Comparison of ENCODE assay signal across 9 mouse cellular contexts in the genomic region with DNA sequence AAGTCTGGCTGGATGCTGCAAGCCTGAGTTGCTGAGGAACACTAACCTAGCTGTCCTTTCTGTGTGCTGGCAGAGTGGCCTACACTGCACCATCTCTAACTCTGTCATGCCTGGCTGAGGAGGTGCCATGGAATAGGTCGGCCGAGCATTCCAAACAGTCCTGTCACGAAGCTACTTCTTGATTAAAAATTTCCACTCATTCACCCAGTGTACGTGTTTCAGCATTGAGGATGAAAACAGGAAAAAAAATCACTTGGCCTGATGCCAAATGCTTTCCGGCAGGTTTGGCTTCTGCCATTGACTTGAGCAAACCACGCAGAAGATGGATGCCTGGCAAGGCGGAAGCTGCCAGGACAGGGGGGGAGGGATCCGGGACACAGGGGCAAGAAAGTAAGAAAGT. TPM values are rescaled to one million over a fixed set of nuclear protein-coding genes. Genes with fewer than 3 reads are reported as not detected.
DNase-seq lines count a peak whose midpoint lies in the region; ATAC-seq lines count a peak whose summit lies in the region.
"Had no signal": no experiment of that assay in that cellular context is flagged by ENCODE, and none has a peak within 500 bp of the region (broad histone marks: within the 10 kb centered on the region; RNA-seq: fewer than 3 reads in every experiment).

No protein-coding gene starts in this region.

- H3K27me3 ChIP-seq in midbrain, embryonic 14.5 days (ENCODE audit: control insufficient read depth, insufficient read depth, low read length), result no peaks in the 10 kb centered on the region
- H3K27me3 ChIP-seq in midbrain, embryonic 10.5 days (ENCODE audit: low read depth, poor library complexity, severe bottlenecking), result no peaks in the 10 kb centered on the region
- H3K27me3 ChIP-seq in forebrain, embryonic 13.5 days, result no peaks in the 10 kb centered on the region
- H3K27me3 ChIP-seq: limb, embryonic 15.5 days had no signal

- H3K9ac ChIP-seq in midbrain, embryonic 14.5 days (replicated peaks; ENCODE audit: low read length), result no peak overlapping the region
- no peak overlapping the region for H3K9ac ChIP-seq in forebrain, embryonic 13.5 days
- H3K9ac ChIP-seq: limb, embryonic 15.5 days had no signal

- H3K27ac ChIP-seq in midbrain, embryonic 14.5 days (replicated peaks; ENCODE audit: low read depth, low read length), result no peak overlapping the region
- no peak overlapping the region for H3K27ac ChIP-seq in midbrain, embryonic 10.5 days (replicated peaks)
- no peak overlapping the region for H3K27ac ChIP-seq in forebrain, embryonic 13.5 days
- H3K27ac ChIP-seq: limb, embryonic 15.5 days had no signal

- 50% methylated on average over 8 of the region's 8 CpGs for WGBS in midbrain, embryonic 14.5 days
- 85% methylated on average over 8 of the region's 8 CpGs for WGBS in midbrain, embryonic 10.5 days
- 33% methylated on average over 8 of the region's 8 CpGs for WGBS in forebrain, embryonic 13.5 days

- no peak overlapping the region for H3K4me2 ChIP-seq in midbrain, embryonic 14.5 days (ENCODE audit: low read length)
- no peak overlapping the region for H3K4me2 ChIP-seq in forebrain, embryonic 13.5 days
- H3K4me2 ChIP-seq: limb, embryonic 15.5 days had no signal

- 0 out of 2 replicates have a peak, but pooled peaks cover 3% of the 10 kb centered on the region for H3K4me1 ChIP-seq in midbrain, embryonic 14.5 days (ENCODE audit: control insufficient read depth, insufficient read depth, low read length)
- no peaks in the 10 kb centered on the region for H3K4me1 ChIP-seq in midbrain, embryonic 10.5 days
- H3K4me1 ChIP-seq in forebrain, embryonic 13.5 days, result no peaks in the 10 kb centered on the region

- H3K36me3 ChIP-seq in midbrain, embryonic 14.5 days (ENCODE audit: control insufficient read depth, insufficient read depth, low read length), result no peaks in the 10 kb centered on the region
- no peaks in the 10 kb centered on the region for H3K36me3 ChIP-seq in midbrain, embryonic 10.5 days
- H3K36me3 ChIP-seq in forebrain, embryonic 13.5 days (ENCODE audit: poor library complexity, severe bottlenecking), result no peaks in the 10 kb centered on the region
- H3K36me3 ChIP-seq: limb, embryonic 15.5 days had no signal

- H3K4me3 ChIP-seq in midbrain, embryonic 14.5 days (replicated peaks; ENCODE audit: low read depth, low read length), result no peak overlapping the region
- H3K4me3 ChIP-seq in midbrain, embryonic 10.5 days, result no peak overlapping the region
- no peak overlapping the region for H3K4me3 ChIP-seq in forebrain, embryonic 13.5 days
- H3K4me3 ChIP-seq: limb, embryonic 15.5 days had no signal

- DNase-seq in adrenal gland, adult (ENCODE audit: inconsistent age in 2 of 2, low spot score in 1 of 2), result peak; percentile 36 to 80
- DNase-seq in adrenal gland, postnatal 25 days, result no peak
- peak; percentile 67 for DNase-seq in midbrain, embryonic 14.5 days
- DNase-seq in midbrain, embryonic 10.5 days (ENCODE audit: low spot score), result no peak
- peak; percentile 17 for DNase-seq in lung, postnatal 10 days
- no peak for DNase-seq in spleen, adult 12 weeks (ENCODE audit: low spot score)

- H3K9me3 ChIP-seq in midbrain, embryonic 14.5 days (ENCODE audit: control insufficient read depth, low read length), result 0 out of 2 replicates have a peak, but pooled peaks cover 2% of the 10 kb centered on the region
- H3K9me3 ChIP-seq in midbrain, embryonic 10.5 days (replicated peaks), result no peaks in the 10 kb centered on the region
- no peaks in the 10 kb centered on the region for H3K9me3 ChIP-seq in forebrain, embryonic 13.5 days (replicated peaks)
- H3K9me3 ChIP-seq: limb, embryonic 15.5 days had no signal

- ATAC-seq in midbrain, embryonic 14.5 days (ENCODE audit: low FRiP score, low TSS enrichment), result peak; percentile 50
- peak; percentile 63; the same call in 1 of the 2 replicates for ATAC-seq in forebrain, embryonic 13.5 days
- ATAC-seq in inflammation-experienced regulatory T-cells, adult 6 months, result no peak

RNA-seq across cellular contexts. Expression of a gene that starts 24.3 kb away (rescaled TPM):
- total RNA-seq in adrenal gland, postnatal 25 days (2021), result 13.4 and 14.4 TPM in 2 replicates
- 60.1 and 62.0 TPM in 2 replicates for polyA plus RNA-seq in midbrain, embryonic 14.5 days (2014; fragmentation: Nextera tagmentation; extraction: Ambion mirVana)
- polyA plus RNA-seq in midbrain, embryonic 10.5 days (2016; fragmentation: Nextera tagmentation; extraction: Ambion mirVana), result 2.3 and 4.8 TPM in 2 replicates
- polyA plus RNA-seq in forebrain, embryonic 13.5 days (2015; fragmentation: Nextera tagmentation; extraction: Ambion mirVana), result 15.1 and 16.7 TPM in 2 replicates
- 1 to 10 TPM in 2 of 3 experiments, under 1 TPM in 1; 0.92 to 1.1 (median 1.1) TPM for polyA plus RNA-seq in inflammation-experienced regulatory T-cells, adult 6 months (2017; shearing (Covaris generic))

Comparison
In these comparisons a context has a peak if more than half of its experiments do, and no peak if none do; other contexts are left out.
1. DNase-seq: peak in adrenal gland, adult (2 of 2), midbrain, embryonic 14.5 days (single experiment) and lung, postnatal 10 days (single experiment); none in adrenal gland, postnatal 25 days (single experiment), midbrain, embryonic 10.5 days (single experiment) and spleen, adult 12 weeks (single experiment).